Mouse (Mus musculus) lung, embryonic 15.5 days (tissue): ENCODE measurements around the gene Ankrd66. TPM values are rescaled to one million over a fixed set of nuclear protein-coding genes. Genes with fewer than 3 reads are reported as not detected.
"Not testable (repeated sequence)": the region's sequence is repeated elsewhere in the genome, so short reads cannot be mapped to it uniquely, and the experiment has no call there.

Source experiments
- ATAC-seq: fragments of 200-750 bp; cut with Nextera tagmentation; 2 replicates; pipeline ENCODE4 v1.8.0; 2017; ENCODE audit warnings: moderate number of reproducible peaks, borderline replicate concordance; ENCODE audit not compliant: low FRiP score, low TSS enrichment; ENCODE audit errors: extremely low read depth
- H3K27ac ChIP-seq: fragments of 300-500 bp; sonication (generic); 2 replicates; pipeline ENCODE4 v1.5.1; 2015; ENCODE audit warnings: moderate library complexity, mild to moderate bottlenecking, inconsistent platforms
- H3K27me3 ChIP-seq: fragments of 300-500 bp; sonication (generic); 2 replicates; pipeline ENCODE4 v1.6.1; 2015; ENCODE audit warnings: inconsistent platforms
- H3K36me3 ChIP-seq: fragments of 300-500 bp; sonication (generic); 2 replicates; pipeline ENCODE4 v1.6.1; 2015; ENCODE audit warnings: inconsistent platforms
- H3K4me1 ChIP-seq: fragments of 300-500 bp; sonication (generic); 2 replicates; pipeline ENCODE4 v1.6.1; 2015; ENCODE audit warnings: inconsistent platforms
- H3K4me2 ChIP-seq: fragments of 300-500 bp; sonication (generic); 2 replicates; pipeline ENCODE4 v1.6.1; 2015; ENCODE audit warnings: inconsistent platforms, mild to moderate bottlenecking, moderate library complexity
- H3K4me3 ChIP-seq: fragments of 300-500 bp; sonication (generic); 2 replicates; pipeline ENCODE4 v1.5.1; 2015; ENCODE audit warnings: mild to moderate bottlenecking, inconsistent platforms
- H3K9ac ChIP-seq: fragments of 300-500 bp; sonication (generic); 2 replicates; pipeline ENCODE4 v1.6.1; 2015; ENCODE audit warnings: inconsistent platforms
- H3K9me3 ChIP-seq: fragments of 300-500 bp; sonication (generic); 2 replicates; pipeline ENCODE4 v1.6.1; 2016; ENCODE audit warnings: inconsistent platforms
- WGBS: fragments of 180-500 bp; shearing (Covaris S2); methylation state at CpG from one replicate; pipeline ENCODE4 v1.1.7; 2015; 5-methylcytosine and 5-hydroxymethylcytosine counted together
- polyA plus RNA-seq: library from polyadenylated mRNA; unstranded; fragments of >200 nt; fragmentation: Nextera tagmentation; extraction: Ambion mirVana; gene quantifications from 2 replicates; pipeline ENCODE4 v1.2.1, GENCODE M21; 2015

Gene Ankrd66
- polyA plus RNA-seq, 1 experiment from 2014 or later: 0.30 TPM

DNA sequence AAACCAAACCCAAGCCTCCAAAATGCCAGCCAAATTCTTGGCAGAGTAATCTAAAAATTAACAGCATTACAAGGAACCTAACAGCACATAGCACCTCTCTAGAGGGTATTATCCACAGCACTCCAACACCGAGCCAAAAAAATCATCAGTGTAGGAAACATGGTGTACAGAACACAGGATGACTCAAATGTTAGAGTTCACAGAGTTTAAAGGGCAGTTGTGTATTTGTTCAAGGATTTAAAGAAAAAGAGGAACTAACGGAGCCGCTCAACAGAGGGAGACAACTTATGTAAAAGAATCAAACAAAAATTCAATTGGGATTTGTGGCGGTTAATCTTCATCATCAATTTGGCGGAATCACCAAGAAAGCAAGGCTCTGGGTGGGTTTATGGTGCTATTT lies 47.9 kb downstream of the Ankrd66 start:
- no peaks in the 10 kb centered on the region for H3K36me3 ChIP-seq
- H3K9ac ChIP-seq: no peak overlapping the region
- 79% methylated on average over 5 of the region's 5 CpGs for WGBS
- no peak overlapping the region for H3K27ac ChIP-seq
- ATAC-seq: no peak
- H3K4me3 ChIP-seq: no peak overlapping the region
- no peaks in the 10 kb centered on the region for H3K9me3 ChIP-seq
- H3K4me2 ChIP-seq: no peak overlapping the region
- H3K4me1 ChIP-seq: no peaks in the 10 kb centered on the region
- H3K27me3 ChIP-seq: no peaks in the 10 kb centered on the region

- H3K27ac ChIP-seq, H3K9me3 ChIP-seq, H3K27me3 ChIP-seq, H3K4me1 ChIP-seq, H3K36me3 ChIP-seq, H3K9ac ChIP-seq, ATAC-seq, H3K4me2 ChIP-seq, H3K4me3 ChIP-seq: not testable (repeated sequence)
- 94% methylated on average over 8 of the region's 10 CpGs for WGBS
Observed at GRCm38 (mm10) chr17:43490371-43490770, 53.1 kb downstream of the Ankrd66 start.

- Histone ChIP-seq H3K36me3 (no peaks in the 10 kb centered on the region), H3K9me3 (no peaks in the 10 kb centered on the region), H3K4me2 (no peak overlapping the region), H3K27ac (no peak overlapping the region), H3K9ac (no peak overlapping the region), H3K27me3 (no peaks in the 10 kb centered on the region), H3K4me3 (no peak overlapping the region), H3K4me1 (no peaks in the 10 kb centered on the region)
- ATAC-seq: no peak
- WGBS: 90% methylated on average over 2 of the region's 2 CpGs
Observed at GRCm38 (mm10) chr17:43488439-43489151, 54.8 kb downstream of the Ankrd66 start.

- Histone ChIP-seq H3K9me3 (no peaks in the 10 kb centered on the region), H3K4me1 (no peaks in the 10 kb centered on the region), H3K36me3 (no peaks in the 10 kb centered on the region), H3K9ac (no peak overlapping the region), H3K4me2 (no peak overlapping the region), H3K27ac (no peak overlapping the region), H3K27me3 (no peaks in the 10 kb centered on the region), H3K4me3 (no peak overlapping the region)
- 92% methylated on average over 3 of the region's 3 CpGs for WGBS
- ATAC-seq: no peak
Observed at GRCm38 (mm10) chr17:43485982-43486381, 57.5 kb downstream of the Ankrd66 start.

Other genes with a start within 250 kb of the Ankrd66 start
- gene Adgrf5, start 183.2 kb downstream of the Ankrd66 start, polyA plus RNA-seq: 19.0 and 25.0 TPM in 2 replicates
- not detected in 2 replicates for gene Mep1a, start 40.8 kb downstream of the Ankrd66 start, polyA plus RNA-seq
- gene Pla2g7, start 24.5 kb upstream of the Ankrd66 start, polyA plus RNA-seq: 10.6 and 12.5 TPM in 2 replicates
- not detected in 2 replicates for gene Tdrd6, start 86.7 kb upstream of the Ankrd66 start, polyA plus RNA-seq
- gene Slc25a27, start 123.6 kb upstream of the Ankrd66 start, polyA plus RNA-seq: 17.9 and 21.5 TPM in 2 replicates
- gene Cyp39a1, start 123.8 kb upstream of the Ankrd66 start, polyA plus RNA-seq: 39.2 and 43.2 TPM in 2 replicates